Mouse (Mus musculus) ES-E14 (cell line): ENCODE data around the gene Sec14l2.

Experiments used
- HCFC1 ChIP-seq: IDR thresholded peaks from 2 replicates; pipeline ENCODE4 v1.6.1; 2012; ENCODE audit warnings: low read length, inconsistent platforms, borderline replicate concordance; ENCODE audit not compliant: insufficient read depth
- MAFK ChIP-seq: IDR thresholded peaks from 2 replicates; pipeline ENCODE4 v1.6.1; 2014; ENCODE audit warnings: mild to moderate bottlenecking, low read depth, low read length, inconsistent platforms; ENCODE audit not compliant: insufficient read depth
- ZC3H11A ChIP-seq: IDR thresholded peaks from 2 replicates; pipeline ENCODE4 v1.6.1; 2012; ENCODE audit warnings: low read depth, mild to moderate bottlenecking, inconsistent platforms, low read length, borderline replicate concordance
- ZNF384 ChIP-seq: IDR thresholded peaks from 2 replicates; pipeline ENCODE4 v1.6.1; 2012; ENCODE audit warnings: low read depth, low read length, inconsistent platforms

DNA sequence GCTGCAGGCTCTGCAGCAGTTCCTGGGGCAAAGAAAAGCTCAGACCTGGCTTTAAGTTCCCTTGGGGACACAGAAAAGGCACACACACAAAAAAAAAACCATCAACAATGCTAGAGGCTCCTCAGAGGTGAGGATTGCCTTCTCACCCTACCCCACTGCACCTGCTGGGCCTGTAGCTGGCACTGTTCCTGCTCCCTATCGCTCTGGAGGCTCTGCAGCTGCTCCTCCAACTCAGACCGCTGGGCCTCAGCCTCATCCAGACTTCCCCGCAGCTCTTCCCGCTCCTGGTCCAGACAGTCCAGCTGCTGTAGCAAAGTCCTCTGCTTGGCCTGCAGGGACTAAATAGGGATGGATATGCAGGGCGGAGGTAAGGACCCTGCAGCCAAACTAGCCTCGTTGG lies 23.2 kb upstream of the Sec14l2 start:
- TF ChIP-seq ZC3H11A, result no peak
- TF ChIP-seq ZNF384, result no peak
- no peak for TF ChIP-seq MAFK
- TF ChIP-seq HCFC1, result no peak
